Mouse (Mus musculus): ENCODE measurements around the gene Smarcc1.

DNA sequence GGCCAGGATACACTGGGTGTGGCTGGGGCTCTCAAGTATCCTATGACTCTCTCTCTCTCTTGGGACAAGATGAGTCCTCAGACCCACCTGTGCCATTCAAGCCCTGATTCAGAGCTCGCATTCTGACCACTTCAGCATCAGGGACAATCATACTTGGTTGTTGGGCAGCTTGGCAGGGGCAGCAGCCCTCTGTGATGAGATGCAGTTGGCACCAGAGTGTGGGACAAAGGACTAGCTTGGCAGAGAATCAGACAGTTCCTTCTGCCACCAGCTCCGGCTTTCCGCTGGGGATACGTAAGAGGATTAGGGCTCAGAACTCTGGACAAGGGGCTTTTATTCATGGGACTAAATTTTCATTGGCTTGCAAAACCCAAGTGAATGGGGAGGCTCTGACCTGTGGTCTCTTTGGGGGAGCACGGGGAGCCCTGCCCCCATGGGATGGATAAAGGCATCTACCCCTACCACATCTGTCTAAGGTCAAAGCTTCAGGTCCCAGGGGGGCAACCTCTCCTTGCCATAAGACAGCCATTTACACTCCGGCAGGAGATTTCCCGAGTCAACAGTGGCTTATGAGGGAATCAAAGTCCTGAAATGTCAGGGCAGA lies 169.9 kb downstream of the Smarcc1 start:
- no peak for TF ChIP-seq ETS1 (conservative IDR thresholded peaks at IDR 0.05; ENCODE audit: low read depth, low read length)
- TF ChIP-seq POLR2A (IDR thresholded peaks at IDR 0.05; ENCODE audit: low read depth, low read length), result no peak
- TF ChIP-seq CTCF (conservative IDR thresholded peaks at IDR 0.05 in 1 of 2, IDR thresholded peaks at IDR 0.05 in 1 of 2; ENCODE audit: low read depth in 2 of 2, low read length in 2 of 2), result no peak
